Mouse (Mus musculus) erythroid progenitor cell, adult 5-6 weeks (primary cell): ENCODE measurements around the gene Mrto4. TPM values are rescaled to one million over a fixed set of nuclear protein-coding genes. Genes with fewer than 3 reads are reported as not detected.

ENCODE experiments used
- ATAC-seq: replicated peaks from 2 replicates; pipeline ENCODE4 v1.8.0; 2016; ENCODE audit warnings: moderate number of reproducible peaks, mild to moderate bottlenecking, moderate TSS enrichment, inconsistent platforms; ENCODE audit not compliant: poor library complexity, low FRiP score, severe bottlenecking
- total RNA-seq, 2 experiments: library from RNA; stranded (forward) in 1 of 2; stranded (reverse) in 1 of 2; fragments of 150-400 nt in 1 of 2; fragments of 186-747, 209-891 nt in 1 of 2; gene quantifications; 2 replicates each; pipeline versions ENCODE4 v1.2.3 to v1.2.4; 2015 to 2017; ENCODE audit warnings: low replicate concordance in 2 of 2

Mrto4 gene
- total RNA-seq, 2 experiments from 2014 or later: 11.1 to 30.6 TPM

DNA sequence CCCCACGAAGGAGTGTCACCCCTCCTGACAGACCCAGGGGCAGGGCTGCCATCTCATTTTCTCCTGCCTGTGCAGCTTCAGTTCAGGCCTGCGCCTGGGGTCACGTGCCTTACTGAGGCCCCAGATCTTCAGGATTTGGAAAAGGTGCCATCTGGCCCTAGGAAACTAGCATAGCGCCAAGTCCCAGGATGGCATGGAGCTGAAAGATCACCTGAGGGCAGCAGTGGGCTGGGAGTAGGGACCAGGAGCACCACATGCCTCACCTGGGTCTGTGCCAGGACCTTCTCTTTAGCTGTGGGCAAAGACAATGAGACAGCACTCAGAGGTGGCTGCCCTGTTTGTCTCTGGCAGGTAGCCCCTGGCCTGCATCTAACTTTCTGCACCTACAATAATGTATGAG is 54.8 kb downstream of the Mrto4 start:
- no peak for ATAC-seq

Other genes starting within 250 kb of the Mrto4 start
- 134 and 193 TPM in 2 replicates for gene Minos1, start 221.5 kb downstream of the Mrto4 start, total RNA-seq (2015; ENCODE audit: low replicate concordance)
- gene Minos1, start 221.5 kb downstream of the Mrto4 start, total RNA-seq (2017; ENCODE audit: low replicate concordance): 116 and 230 TPM in 2 replicates
- 94.3 and 141 TPM in 2 replicates for gene Capzb, start 159.7 kb downstream of the Mrto4 start, total RNA-seq (2015; ENCODE audit: low replicate concordance)
- 29.4 and 35.6 TPM in 2 replicates for gene Capzb, start 159.7 kb downstream of the Mrto4 start, total RNA-seq (2017; ENCODE audit: low replicate concordance)
- 4.3 and 10.5 TPM in 2 replicates for gene Pqlc2, start 41.9 kb downstream of the Mrto4 start, total RNA-seq (2015; ENCODE audit: low replicate concordance)
- gene Pqlc2, start 41.9 kb downstream of the Mrto4 start, total RNA-seq (2017; ENCODE audit: low replicate concordance): 1.1 and 4.5 TPM in 2 replicates
- 4.0 TPM in 1 of 2 replicates, not detected in the other for gene Akr7a5, start 41.8 kb downstream of the Mrto4 start, total RNA-seq (2015; ENCODE audit: low replicate concordance)
- gene Akr7a5, start 41.8 kb downstream of the Mrto4 start, total RNA-seq (2017; ENCODE audit: low replicate concordance): 1.2 TPM in 1 of 2 replicates, not detected in the other
- gene Emc1, start within 50 bp of the Mrto4 start, total RNA-seq (2015; ENCODE audit: low replicate concordance): 8.0 and 14.4 TPM in 2 replicates
- 23.4 and 42.7 TPM in 2 replicates for gene Emc1, start within 50 bp of the Mrto4 start, total RNA-seq (2017; ENCODE audit: low replicate concordance)
- 141 and 175 TPM in 2 replicates for gene Ubr4, start within 50 bp of the Mrto4 start, total RNA-seq (2015; ENCODE audit: low replicate concordance)
- gene Ubr4, start within 50 bp of the Mrto4 start, total RNA-seq (2017; ENCODE audit: low replicate concordance): 117 and 123 TPM in 2 replicates
- not detected in 2 replicates for gene Iffo2, start 178.0 kb upstream of the Mrto4 start, total RNA-seq (2015; ENCODE audit: low replicate concordance)
- gene Iffo2, start 178.0 kb upstream of the Mrto4 start, total RNA-seq (2017; ENCODE audit: low replicate concordance): 0.39 TPM in 1 of 2 replicates, not detected in the other